Mouse (Mus musculus) ES-Bruce4 (cell line): ENCODE results near the gene Dnajc28.

Experiments used
- CTCF ChIP-seq: IDR thresholded peaks from one replicate; pipeline ENCODE4 v1.8.1; 2011; ENCODE audit warnings: low read depth, low read length
- EP300 ChIP-seq: IDR thresholded peaks from 2 replicates; pipeline ENCODE4 v1.6.1; 2011; ENCODE audit warnings: low read depth, low read length; ENCODE audit not compliant: insufficient read depth
- POLR2A ChIP-seq: IDR thresholded peaks from one replicate; pipeline ENCODE4 v1.8.1; 2011; ENCODE audit warnings: low read length; ENCODE audit not compliant: insufficient read depth

- TF ChIP-seq CTCF (no peak), EP300 (no peak), POLR2A (no peak)
Observed at GRCm38 (mm10) chr16:91623074-91623473, 4.2 kb upstream of the Dnajc28 start.
